Mouse (Mus musculus): ENCODE measurements around the gene Cd22.
A peak's percentile ranks its signal among the peaks of the same experiment; 100 is the strongest.
"Not testable (repeated sequence)": the region's sequence is repeated elsewhere in the genome, so short reads cannot be mapped to it uniquely, and the experiment has no call there.

Cd22 gene

GRCm38 (mm10) chr7:30880176-30880575 is at the start of gene Cd22:
Gene Cd22, minus strand, starts transcription at chr7:30880342.
- no peak for DNase-seq (ENCODE audit: low spot score)

- not testable (repeated sequence) for DNase-seq (ENCODE audit: low spot score)
Observed at GRCm38 (mm10) chr7:30924581-30924980, 44.4 kb upstream of the Cd22 start, which contains the start of gene Hamp2. Gene Hamp2, minus strand, starts transcription at chr7:30924681.

GRCm38 (mm10) chr7:30924071-30924470 is 43.9 kb upstream of the Cd22 start:
- no peak for DNase-seq (ENCODE audit: low spot score)

- not testable (repeated sequence) for DNase-seq (ENCODE audit: low spot score)
Observed at GRCm38 (mm10) chr7:30922490-30922889, 42.3 kb upstream of the Cd22 start.

GRCm38 (mm10) chr7:30920217-30920616 is 40.1 kb upstream of the Cd22 start:
- DNase-seq (ENCODE audit: low spot score), result no peak

- DNase-seq (ENCODE audit: low spot score), result no peak
Observed at GRCm38 (mm10) chr7:30917219-30917618, 37.1 kb upstream of the Cd22 start.

- no peak for DNase-seq (ENCODE audit: low spot score)
Observed at GRCm38 (mm10) chr7:30916713-30917112, 36.6 kb upstream of the Cd22 start.

GRCm38 (mm10) chr7:30914732-30915131 is 34.6 kb upstream of the Cd22 start, which contains the start of gene Mag:
Gene Mag, minus strand, starts transcription at chr7:30914873.
- no peak for DNase-seq (ENCODE audit: low spot score)

GRCm38 (mm10) chr7:30909773-30910172 is 29.6 kb upstream of the Cd22 start:
- no peak for DNase-seq (ENCODE audit: low spot score)

GRCm38 (mm10) chr7:30908992-30909431 is 28.9 kb upstream of the Cd22 start:
- no peak for DNase-seq (ENCODE audit: low spot score)

- no peak for DNase-seq (ENCODE audit: low spot score)
Observed at GRCm38 (mm10) chr7:30908277-30908991, 28.3 kb upstream of the Cd22 start.

- DNase-seq (ENCODE audit: low spot score), result no peak
Observed at GRCm38 (mm10) chr7:30904042-30904441, 23.9 kb upstream of the Cd22 start.

GRCm38 (mm10) chr7:30895217-30895616 is 15.1 kb upstream of the Cd22 start:
- no peak for DNase-seq (ENCODE audit: low spot score)

GRCm38 (mm10) chr7:30892515-30892914 is 12.4 kb upstream of the Cd22 start:
- no peak for DNase-seq (ENCODE audit: low spot score)

GRCm38 (mm10) chr7:30891746-30892145 is 11.6 kb upstream of the Cd22 start:
- DNase-seq (ENCODE audit: low spot score), result no peak

- no peak for DNase-seq (ENCODE audit: low spot score)
Observed at GRCm38 (mm10) chr7:30890681-30891080, 10.5 kb upstream of the Cd22 start.

- no peak for DNase-seq (ENCODE audit: low spot score)
Observed at GRCm38 (mm10) chr7:30888786-30889185, 8.6 kb upstream of the Cd22 start.

GRCm38 (mm10) chr7:30887568-30888188 is 7.5 kb upstream of the Cd22 start:
- no peak for DNase-seq (ENCODE audit: low spot score)

- DNase-seq (ENCODE audit: low spot score), result no peak
Observed at GRCm38 (mm10) chr7:30886852-30887251, 6.7 kb upstream of the Cd22 start.

- no peak for DNase-seq (ENCODE audit: low spot score)
Observed at GRCm38 (mm10) chr7:30884047-30884446, 3.9 kb upstream of the Cd22 start.

GRCm38 (mm10) chr7:30881367-30881766 is 1.2 kb upstream of the Cd22 start:
- DNase-seq (ENCODE audit: low spot score), result no peak

- no peak for DNase-seq (ENCODE audit: low spot score)
Observed at GRCm38 (mm10) chr7:30878950-30879349, 1.2 kb downstream of the Cd22 start.

GRCm38 (mm10) chr7:30873083-30873482 is 7.1 kb downstream of the Cd22 start:
- DNase-seq (ENCODE audit: low spot score), result peak; percentile 13

- DNase-seq (ENCODE audit: low spot score), result no peak
Observed at GRCm38 (mm10) chr7:30863386-30863785, 16.8 kb downstream of the Cd22 start.

Data from MN1 (cell line).